Mouse (Mus musculus) heart, adult 2 months (tissue): ENCODE measurements at regions not wholly inside any gene's neighbourhood (a gene's known extent, or its start where the extent isn't known, plus 50 kb on each side); places are given as distances from the start of the nearest gene placed in this dataset.

Experiments used
- DNase-seq, 2 experiments: peaks; one replicate each; pipeline ENCODE4 v3.0.0; 2021
- H3K27ac ChIP-seq: fragments of 200-600 bp; 2 replicates; pipeline ENCODE4 v1.8.1; 2022
- H3K27me3 ChIP-seq: fragments of 200-500 bp; 2 replicates; pipeline ENCODE4 v1.6.1; 2012; ENCODE audit warnings: mild to moderate bottlenecking, low read length, inconsistent platforms, mixed read lengths; ENCODE audit not compliant: control insufficient read depth, insufficient read depth
- H3K36me3 ChIP-seq: fragments of 200-500 bp; 2 replicates; pipeline ENCODE4 v1.6.1; 2012; ENCODE audit warnings: low read length, inconsistent platforms; ENCODE audit not compliant: control insufficient read depth, insufficient read depth
- H3K4me1 ChIP-seq: fragments of 200-500 bp; 2 replicates; pipeline ENCODE4 v1.6.1; 2011; ENCODE audit warnings: low read length; ENCODE audit not compliant: control insufficient read depth, insufficient read depth
- H3K4me3 ChIP-seq: fragments of 200-600 bp; 2 replicates; pipeline ENCODE4 v1.8.1; 2022
- H3K79me2 ChIP-seq: fragments of 200-500 bp; replicated peaks from 2 replicates; pipeline ENCODE4 v1.6.1; 2012; ENCODE audit warnings: mild to moderate bottlenecking, inconsistent platforms, low read length, moderate library complexity, mixed read lengths; ENCODE audit not compliant: control insufficient read depth, insufficient read depth
- H3K9ac ChIP-seq: fragments of 200-500 bp; 2 replicates; pipeline ENCODE4 v1.6.1; 2012; ENCODE audit warnings: low read depth, mild to moderate bottlenecking, control low read depth, inconsistent platforms, low read length, mixed read lengths
- CTCF ChIP-seq: fragments of 200-600 bp; IDR thresholded peaks from 2 replicates; pipeline ENCODE4 v1.8.1; 2022; ENCODE audit warnings: antibody characterized with exemption, mild to moderate bottlenecking, moderate library complexity
- EP300 ChIP-seq: fragments of 200-500 bp; IDR thresholded peaks from 2 replicates; pipeline ENCODE4 v1.6.1; 2011; ENCODE audit warnings: low read depth, low read length, control low read depth; ENCODE audit not compliant: insufficient read depth
- POLR2A ChIP-seq: fragments of 200-500 bp; IDR thresholded peaks from 2 replicates; pipeline ENCODE4 v1.6.1; 2011; ENCODE audit warnings: mild to moderate bottlenecking, low read depth, low read length, control low read depth; ENCODE audit not compliant: insufficient read depth
- WGBS: fragments of 180-500 bp; shearing (Covaris S2); methylation state at CpG from one replicate; pipeline ENCODE4 v1.1.7; 2018; 5-methylcytosine and 5-hydroxymethylcytosine counted together
- intact Hi-C: fragments of 180-260 bp; cut with DNase I; formaldehyde crosslinking; loops from one replicate; pipeline ENCODE4 v1.15.1; 2025

- no peaks in the 10 kb centered on the region for H3K4me1 ChIP-seq
- no peaks in the 10 kb centered on the region for H3K79me2 ChIP-seq
- no peak overlapping the region for H3K9ac ChIP-seq
- no peak overlapping the region for H3K27ac ChIP-seq
- H3K36me3 ChIP-seq: no peaks in the 10 kb centered on the region
- no peaks in the 10 kb centered on the region for H3K27me3 ChIP-seq
- DNase-seq: no peak
- WGBS: 64% methylated on average over 2 of the region's 2 CpGs
- TF ChIP-seq CTCF (no peak), EP300 (no peak), POLR2A (no peak)
- intact Hi-C loops: no loop called here
- H3K4me3 ChIP-seq: no peak overlapping the region
Measured at GRCm38 (mm10) chr2:145047743-145048142, 119.8 kb upstream of the Slc24a3 start.

- intact Hi-C loops: no loop called here
- no peaks in the 10 kb centered on the region for H3K27me3 ChIP-seq
- DNase-seq: no peak
- H3K36me3 ChIP-seq: no peaks in the 10 kb centered on the region
- H3K9ac ChIP-seq: no peak overlapping the region
- H3K4me1 ChIP-seq: no peaks in the 10 kb centered on the region
- no peak overlapping the region for H3K4me3 ChIP-seq
- H3K79me2 ChIP-seq: no peaks in the 10 kb centered on the region
- WGBS: 84% methylated on average over 4 of the region's 4 CpGs
- no peak for TF ChIP-seq CTCF
- no peak for TF ChIP-seq POLR2A
- TF ChIP-seq EP300: no peak
- H3K27ac ChIP-seq: no peak overlapping the region
Measured at GRCm38 (mm10) chr2:145049655-145050376, 117.7 kb upstream of the Slc24a3 start.

- H3K4me1 ChIP-seq: no peaks in the 10 kb centered on the region
- no peak overlapping the region for H3K27ac ChIP-seq
- no peak for DNase-seq
- H3K4me3 ChIP-seq: no peak overlapping the region
- H3K36me3 ChIP-seq: no peaks in the 10 kb centered on the region
- no peak overlapping the region for H3K9ac ChIP-seq
- H3K27me3 ChIP-seq: no peaks in the 10 kb centered on the region
- H3K79me2 ChIP-seq: no peaks in the 10 kb centered on the region
- intact Hi-C loops: no loop called here
- 65% methylated on average over 2 of the region's 2 CpGs for WGBS
- no peak for TF ChIP-seq CTCF
- no peak for TF ChIP-seq EP300
- no peak for TF ChIP-seq POLR2A
Measured at GRCm38 (mm10) chr2:145052405-145052804, 115.1 kb upstream of the Slc24a3 start.

- no peak overlapping the region for H3K27ac ChIP-seq
- no peaks in the 10 kb centered on the region for H3K36me3 ChIP-seq
- no peak overlapping the region for H3K4me3 ChIP-seq
- no peak for DNase-seq
- H3K79me2 ChIP-seq: no peaks in the 10 kb centered on the region
- 64% methylated on average over 3 of the region's 3 CpGs for WGBS
- intact Hi-C loops: no loop called here
- H3K27me3 ChIP-seq: no peaks in the 10 kb centered on the region
- H3K9ac ChIP-seq: no peak overlapping the region
- no peaks in the 10 kb centered on the region for H3K4me1 ChIP-seq
- no peak for TF ChIP-seq POLR2A
- TF ChIP-seq CTCF: no peak
- TF ChIP-seq EP300: no peak
Measured at GRCm38 (mm10) chr2:145056219-145056618, 111.3 kb upstream of the Slc24a3 start.

- Histone ChIP-seq H3K4me3 (no peak overlapping the region), H3K27ac (no peak overlapping the region), H3K4me1 (no peaks in the 10 kb centered on the region), H3K36me3 (no peaks in the 10 kb centered on the region), H3K79me2 (no peaks in the 10 kb centered on the region), H3K9ac (no peak overlapping the region), H3K27me3 (no peaks in the 10 kb centered on the region)
- WGBS: 54% methylated on average over 5 of the region's 5 CpGs
- intact Hi-C loops: no loop called here
- TF ChIP-seq CTCF (no peak), POLR2A (no peak), EP300 (no peak)
- DNase-seq: no peak
Measured at GRCm38 (mm10) chr2:145056762-145057161, 110.8 kb upstream of the Slc24a3 start.

GRCm38 (mm10) chr2:145069931-145070330 is 97.6 kb upstream of the Slc24a3 start:
- Histone ChIP-seq H3K27me3 (no peaks in the 10 kb centered on the region), H3K4me1 (no peaks in the 10 kb centered on the region), H3K27ac (no peak overlapping the region), H3K79me2 (no peaks in the 10 kb centered on the region), H3K4me3 (no peak overlapping the region), H3K9ac (no peak overlapping the region), H3K36me3 (no peaks in the 10 kb centered on the region)
- no peak for DNase-seq
- TF ChIP-seq CTCF (no peak), POLR2A (no peak), EP300 (no peak)
- WGBS: 48% methylated on average over 1 of the region's 1 CpGs
- intact Hi-C loops: no loop called here
